In the genomic region with DNA sequence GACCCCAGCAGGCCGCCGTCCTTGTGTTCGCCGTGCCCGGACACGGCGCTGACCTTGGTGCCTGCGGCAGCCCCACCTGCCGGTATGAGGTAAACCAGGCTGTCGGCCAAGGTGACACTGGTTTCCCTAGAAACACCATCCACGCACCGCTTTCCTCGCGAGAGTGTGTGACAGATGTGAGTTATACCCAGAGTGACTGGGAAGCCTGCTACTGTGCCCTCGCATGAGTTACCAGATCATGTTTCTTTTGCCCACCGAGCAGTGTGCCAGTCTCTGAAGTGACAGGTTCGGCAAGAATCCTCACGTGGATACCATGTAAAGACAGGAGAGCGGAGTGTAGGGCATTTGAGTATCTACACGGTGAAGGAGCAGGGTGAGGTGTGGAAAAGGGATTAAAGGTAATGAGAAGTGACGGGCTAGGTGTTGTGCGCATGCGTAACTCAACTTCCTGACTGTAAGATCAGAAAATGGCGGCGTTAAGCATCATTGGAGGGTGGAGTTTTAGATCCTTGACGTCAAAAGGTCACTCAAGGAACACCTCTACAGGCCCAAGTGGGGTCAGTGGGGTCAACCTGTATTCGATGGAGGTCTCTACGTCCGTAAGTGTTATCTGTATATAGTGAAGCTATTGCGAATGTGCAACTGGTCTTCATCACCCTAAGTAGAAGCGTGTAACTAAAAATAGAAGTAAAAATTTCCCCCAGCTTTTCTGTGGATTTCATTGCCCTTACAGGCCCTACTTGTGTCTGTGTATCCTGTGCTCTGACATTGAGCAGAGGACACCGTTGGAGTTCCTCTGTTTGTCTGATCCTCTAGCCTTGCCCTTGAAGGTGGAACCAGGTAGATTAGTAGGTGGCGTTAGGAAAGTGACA, we compare ENCODE assay signal across 8 mouse cellular contexts. TPM values are rescaled to one million over a fixed set of nuclear protein-coding genes. Genes with fewer than 3 reads are reported as not detected.
DNase-seq lines count a peak whose midpoint lies in the region; TF ChIP-seq lines count a peak whose summit lies in the region.

No protein-coding gene starts in this region.

- H3K27me3 ChIP-seq in kidney, adult 2 months (replicated peaks; ENCODE audit: control insufficient read depth, insufficient read depth, low read length): no peaks in the 10 kb centered on the region
- no peaks in the 10 kb centered on the region for H3K27me3 ChIP-seq in liver, adult 2 months (ENCODE audit: control insufficient read depth, insufficient read depth, low read length)
- no peaks in the 10 kb centered on the region for H3K27me3 ChIP-seq in myocyte (ENCODE audit: control insufficient read depth, insufficient read depth, insufficient read length)

- no peak for TF ChIP-seq POLR2A in kidney, adult 2 months (IDR thresholded peaks at IDR 0.05; ENCODE audit: low read depth, low read length)
- no peak for TF ChIP-seq POLR2A in liver, adult 2 months (IDR thresholded peaks at IDR 0.05; ENCODE audit: extremely low read depth, insufficient read depth, low read length)
- TF ChIP-seq POLR2A in myocyte (IDR thresholded peaks at IDR 0.05; ENCODE audit: insufficient read length, low read depth): no peak

- peak; percentile 15 to 85 for DNase-seq in urinary bladder, adult 18-20 months (ENCODE audit: low spot score in 2 of 2)
- no peak for DNase-seq in urinary bladder, adult 2 months (ENCODE audit: low spot score)
- peak; percentile 84 for DNase-seq in embryo, embryonic 11 days
- DNase-seq in gonadal fat pad, adult 2 months (ENCODE audit: low read depth): peak; percentile 42
- peak; percentile 90 for DNase-seq in kidney, adult 2 months
- DNase-seq in liver, adult 2 months (ENCODE audit: extremely low read depth, low read depth, low spot score): peak; percentile 79
- peak; percentile 59 for DNase-seq in testis, postnatal 10 days (ENCODE audit: low spot score)

- peaks cover 13% of the 10 kb centered on the region; the same call in 1 of the 2 replicates for H3K79me2 ChIP-seq in liver, adult 2 months (ENCODE audit: control insufficient read depth, insufficient read depth, low read length)
- peaks cover 54% of the 10 kb centered on the region for H3K79me2 ChIP-seq in myocyte (ENCODE audit: control insufficient read depth, insufficient read depth)

- H3K36me3 ChIP-seq in kidney, adult 2 months (ENCODE audit: control insufficient read depth, insufficient read depth, low read length): peaks cover 2% of the 10 kb centered on the region; the same call in 1 of the 2 replicates
- H3K36me3 ChIP-seq in liver, adult 2 months (ENCODE audit: control insufficient read depth, insufficient read depth, low read length): peaks cover 5% of the 10 kb centered on the region; the same call in 1 of the 2 replicates
- peaks cover 5% of the 10 kb centered on the region for H3K36me3 ChIP-seq in myocyte (ENCODE audit: control insufficient read depth, insufficient read depth)

- peak overlapping the region; percentile 97 for H3K27ac ChIP-seq in kidney, adult 2 months (ENCODE audit: insufficient read depth, low read depth, low read length)
- H3K27ac ChIP-seq in liver, adult 2 months (replicated peaks; ENCODE audit: insufficient read depth, low read depth, low read length): peak overlapping the region; percentile 94

- H3K4me2 ChIP-seq in myocyte (ENCODE audit: low read depth): peak overlapping the region; percentile 82

- H3K4me1 ChIP-seq in kidney, adult 2 months (ENCODE audit: control insufficient read depth, insufficient read depth, low read length): peaks cover 8% of the 10 kb centered on the region
- H3K4me1 ChIP-seq in liver, adult 2 months (ENCODE audit: control insufficient read depth, insufficient read depth, low read length): peaks cover 9% of the 10 kb centered on the region

- H3ac ChIP-seq in myocyte (ENCODE audit: control insufficient read depth, insufficient read length): peak overlapping the region; percentile 49

- TF ChIP-seq CTCF in kidney, adult 2 months (conservative IDR thresholded peaks at IDR 0.05; ENCODE audit: insufficient read depth, insufficient read length, low read depth, low read length): no peak
- peak; percentile 45 for TF ChIP-seq CTCF in liver, adult 2 months (IDR thresholded peaks at IDR 0.05; ENCODE audit: low read depth, low read length)

- H3K9ac ChIP-seq in liver, adult 2 months (ENCODE audit: low read depth, low read length): peak overlapping the region; percentile 93

- peak overlapping the region; percentile 74 for H3K4me3 ChIP-seq in kidney, adult 2 months (ENCODE audit: insufficient read depth, low read depth, low read length)
- peak overlapping the region; percentile 82 for H3K4me3 ChIP-seq in liver, adult 2 months (ENCODE audit: insufficient read depth, low read depth, low read length)
- peak overlapping the region; percentile 54 for H3K4me3 ChIP-seq in myocyte

- WGBS in kidney, adult 2 months: 9% methylated on average over 33 of the region's 33 CpGs
- WGBS in liver, adult 2 months: 10% methylated on average over 33 of the region's 33 CpGs

TF ChIP-seq in myocyte, 11 proteins besides CTCF, POLR2A, EP300 and RAD21:
- TF ChIP-seq TCF3 (IDR thresholded peaks at IDR 0.05; ENCODE audit: insufficient read length, low read depth) (no peak), MYOG (IDR thresholded peaks at IDR 0.05; ENCODE audit: control insufficient read depth in 1 of 3, insufficient read depth in 1 of 3, insufficient read length in 2 of 3, low read depth in 2 of 3) (peak in 1 of 3 experiments; percentile 10), MYOD1 (IDR thresholded peaks at IDR 0.05; ENCODE audit: control insufficient read depth in 1 of 3, insufficient read length in 2 of 3, low read depth in 2 of 3) (peak in 1 of 3 experiments; percentile 54), TCF12 (IDR thresholded peaks at IDR 0.05; ENCODE audit: insufficient read depth, poor library complexity, severe bottlenecking) (no peak), E2F4 (IDR thresholded peaks at IDR 0.05; ENCODE audit: insufficient read depth) (no peak), CEBPB (IDR thresholded peaks at IDR 0.05; ENCODE audit: insufficient read depth, poor library complexity, severe bottlenecking) (no peak), REST (IDR thresholded peaks at IDR 0.05; ENCODE audit: insufficient read depth, insufficient read length) (no peak), USF1 (IDR thresholded peaks at IDR 0.05; ENCODE audit: low read depth) (no peak), MAX (IDR thresholded peaks at IDR 0.05; ENCODE audit: low read depth) (no peak), SRF (IDR thresholded peaks at IDR 0.05; ENCODE audit: control insufficient read depth, insufficient read length, low read depth) (no peak), POLR2AphosphoS2 (IDR thresholded peaks at IDR 0.05; ENCODE audit: insufficient read length, low read depth) (no peak)

RNA-seq across cellular contexts. Expression of a gene that starts 0.9 kb away (rescaled TPM):
- 94.0 and 133 TPM in 2 replicates for polyA plus RNA-seq in urinary bladder, adult 2 months (2012; rRNA removed)
- polyA plus RNA-seq in gonadal fat pad, adult 2 months (2012; rRNA removed): 141 and 207 TPM in 2 replicates
- polyA plus RNA-seq in kidney, adult 2 months (2012; rRNA removed): 382 and 420 TPM in 2 replicates
- total RNA-seq in liver, adult 2 months (2014; rRNA removed): 69.9 and 106 TPM in 2 replicates
- polyA plus RNA-seq in liver, adult 2 months (2012; rRNA removed): 71.1 and 85.2 TPM in 2 replicates
- 127 TPM for polyA plus RNA-seq in myocyte (2012; fragmentation: generic; extraction: Trizol)

RNA-seq across cellular contexts. Expression of a gene that starts 17.7 kb away (rescaled TPM):
- 83.0 and 98.1 TPM in 2 replicates for polyA plus RNA-seq in urinary bladder, adult 2 months (2012; rRNA removed)
- polyA plus RNA-seq in gonadal fat pad, adult 2 months (2012; rRNA removed): 254 and 312 TPM in 2 replicates
- polyA plus RNA-seq in kidney, adult 2 months (2012; rRNA removed): 220 and 227 TPM in 2 replicates
- total RNA-seq in liver, adult 2 months (2014; rRNA removed): 42.2 and 43.1 TPM in 2 replicates
- 80.1 and 83.2 TPM in 2 replicates for polyA plus RNA-seq in liver, adult 2 months (2012; rRNA removed)
- 66.9 TPM for polyA plus RNA-seq in myocyte (2012; fragmentation: generic; extraction: Trizol)

RNA-seq across cellular contexts. Expression of a gene that starts 24.8 kb away (rescaled TPM):
- 34.1 and 38.8 TPM in 2 replicates for polyA plus RNA-seq in urinary bladder, adult 2 months (2012; rRNA removed)
- 41.9 and 47.6 TPM in 2 replicates for polyA plus RNA-seq in gonadal fat pad, adult 2 months (2012; rRNA removed)
- polyA plus RNA-seq in kidney, adult 2 months (2012; rRNA removed): 29.1 and 29.3 TPM in 2 replicates
- 28.5 and 31.8 TPM in 2 replicates for total RNA-seq in liver, adult 2 months (2014; rRNA removed)
- polyA plus RNA-seq in liver, adult 2 months (2012; rRNA removed): 19.2 and 30.0 TPM in 2 replicates
- polyA plus RNA-seq in myocyte (2012; fragmentation: generic; extraction: Trizol): 55.7 TPM
